Mouse (Mus musculus) MEL (cell line): ENCODE data around the gene Spsb2. TPM values are rescaled to one million over a fixed set of nuclear protein-coding genes. Genes with fewer than 3 reads are reported as not detected.

Experiments used
- DNase-seq: peaks from one replicate; pipeline ENCODE4 v3.0.0; 2011; ENCODE audit warnings: low read depth, low spot score
- H3K27ac ChIP-seq: 2 replicates; pipeline ENCODE4 v1.5.1; 2012; ENCODE audit warnings: low read depth, mild to moderate bottlenecking, control low read depth, low read length, moderate library complexity; ENCODE audit not compliant: control insufficient read depth
- H3K27me3 ChIP-seq, 2 experiments: fragments of 150-350 bp in 1 of 2; sonication (generic) in 1 of 2; 2 replicates each; pipeline ENCODE4 v1.6.1; 2012; ENCODE audit warnings: low read length in 2 of 2, mild to moderate bottlenecking in 2 of 2, improper control_type of control experiment in 1 of 2, moderate library complexity in 1 of 2; ENCODE audit not compliant: insufficient read depth in 2 of 2, control insufficient read depth in 1 of 2
- H3K36me3 ChIP-seq, 2 experiments: 2 replicates each; pipeline ENCODE4 v1.6.1; 2012 to 2014; ENCODE audit warnings: low read length in 2 of 2, improper control_type of control experiment in 1 of 2, inconsistent platforms in 1 of 2, mild to moderate bottlenecking in 1 of 2; ENCODE audit not compliant: insufficient read depth in 2 of 2, control insufficient read depth in 1 of 2
- H3K4me1 ChIP-seq, 2 experiments: fragments of 150-350 bp in 1 of 2; sonication (generic) in 1 of 2; 2 replicates each; pipeline ENCODE4 v1.6.1; 2012; ENCODE audit warnings: low read length in 2 of 2, improper control_type of control experiment in 1 of 2, mild to moderate bottlenecking in 1 of 2; ENCODE audit not compliant: insufficient read depth in 2 of 2, control insufficient read depth in 1 of 2
- H3K4me3 ChIP-seq, 2 experiments: fragments of 150-350 bp in 1 of 2; sonication (generic) in 1 of 2; 2 replicates each; pipeline ENCODE4 v1.5.1; 2012; ENCODE audit warnings: low read depth in 2 of 2, low read length in 2 of 2, mild to moderate bottlenecking in 2 of 2, moderate library complexity in 2 of 2, control low read depth in 1 of 2, improper control_type of control experiment in 1 of 2; ENCODE audit not compliant: control insufficient read depth in 1 of 2, insufficient read depth in 1 of 2
- H3K79me2 ChIP-seq: 2 replicates; pipeline ENCODE4 v1.6.1; 2012; ENCODE audit warnings: mild to moderate bottlenecking, low read length, moderate library complexity; ENCODE audit not compliant: control insufficient read depth, poor library complexity, insufficient read depth
- H3K9ac ChIP-seq: 2 replicates; pipeline ENCODE4 v1.6.1; 2012; ENCODE audit warnings: low read depth, mild to moderate bottlenecking, control low read depth, low read length, moderate library complexity; ENCODE audit not compliant: control insufficient read depth, poor library complexity, severe bottlenecking
- H3K9me3 ChIP-seq: fragments of 150-350 bp; sonication (generic); replicated peaks from 2 replicates; pipeline ENCODE4 v1.6.1; 2012; ENCODE audit warnings: mild to moderate bottlenecking, low read length, improper control_type of control experiment, moderate library complexity; ENCODE audit not compliant: insufficient read depth
- BHLHE40 ChIP-seq: IDR thresholded peaks from 2 replicates; pipeline ENCODE4 v1.6.1; 2012; ENCODE audit warnings: low read depth, mild to moderate bottlenecking, inconsistent platforms, low read length, improper control_type of control experiment, borderline replicate concordance
- CTCF ChIP-seq, 3 experiments: IDR thresholded peaks in 2 of 3; conservative IDR thresholded peaks in 1 of 3; 2 replicates each; pipeline ENCODE4 v1.5.1; 2011 to 2012; ENCODE audit warnings: low read length in 3 of 3, low read depth in 2 of 3, mild to moderate bottlenecking in 2 of 3, improper control_type of control experiment in 1 of 3, inconsistent platforms in 1 of 3, mixed read lengths in 1 of 3, moderate library complexity in 1 of 3; ENCODE audit not compliant: control insufficient read depth in 1 of 3, insufficient read depth in 1 of 3, poor library complexity in 1 of 3, severe bottlenecking in 1 of 3
- E2F4 ChIP-seq: IDR thresholded peaks from 2 replicates; pipeline ENCODE4 v1.6.1; 2011; ENCODE audit warnings: low read depth, low read length, improper control_type of control experiment, borderline replicate concordance
- ETS1 ChIP-seq: IDR thresholded peaks from 2 replicates; pipeline ENCODE4 v1.6.1; 2012; ENCODE audit warnings: low read depth, mild to moderate bottlenecking, inconsistent platforms, low read length, improper control_type of control experiment, moderate library complexity
- GABPA ChIP-seq: IDR thresholded peaks from 2 replicates; pipeline ENCODE4 v1.6.1; 2012; ENCODE audit warnings: low read depth, mild to moderate bottlenecking, inconsistent platforms, low read length, improper control_type of control experiment, moderate library complexity
- GATA1 ChIP-seq: IDR thresholded peaks from 2 replicates; pipeline ENCODE4 v1.6.1; 2011; ENCODE audit warnings: low read depth, low read length, improper control_type of control experiment
- HCFC1 ChIP-seq: IDR thresholded peaks from 2 replicates; pipeline ENCODE4 v1.6.1; 2012; ENCODE audit warnings: low read depth, mild to moderate bottlenecking, inconsistent platforms, low read length, improper control_type of control experiment, moderate library complexity
- JUND ChIP-seq: IDR thresholded peaks from 2 replicates; pipeline ENCODE4 v1.6.1; 2011; ENCODE audit warnings: low read depth, mild to moderate bottlenecking, improper control_type of control experiment, low read length
- MAFK ChIP-seq: IDR thresholded peaks from 2 replicates; pipeline ENCODE4 v1.6.1; 2011; ENCODE audit warnings: low read depth, mild to moderate bottlenecking, low read length, improper control_type of control experiment, borderline replicate concordance
- MAX ChIP-seq: IDR thresholded peaks from 2 replicates; pipeline ENCODE4 v1.6.1; 2011; ENCODE audit warnings: low read length, improper control_type of control experiment
- MAZ ChIP-seq: IDR thresholded peaks from 2 replicates; pipeline ENCODE4 v1.6.1; 2012; ENCODE audit warnings: low read depth, mild to moderate bottlenecking, inconsistent platforms, low read length, improper control_type of control experiment
- MXI1 ChIP-seq: IDR thresholded peaks from 2 replicates; pipeline ENCODE4 v1.6.1; 2011; ENCODE audit warnings: mild to moderate bottlenecking, low read depth, low read length, improper control_type of control experiment
- NELFE ChIP-seq: IDR thresholded peaks from 2 replicates; pipeline ENCODE4 v1.6.1; 2011; ENCODE audit warnings: low read depth, low read length, improper control_type of control experiment
- SIN3A ChIP-seq: IDR thresholded peaks from 2 replicates; pipeline ENCODE4 v1.6.1; 2012; ENCODE audit warnings: low read length, improper control_type of control experiment, inconsistent platforms
- SMC3 ChIP-seq: IDR thresholded peaks from 2 replicates; pipeline ENCODE4 v1.6.1; 2011; ENCODE audit warnings: low read depth, low read length, improper control_type of control experiment
- TCF12 ChIP-seq: IDR thresholded peaks from 2 replicates; pipeline ENCODE4 v1.6.1; 2014; ENCODE audit warnings: low read depth, mild to moderate bottlenecking, inconsistent platforms, low read length, improper control_type of control experiment, moderate library complexity
- UBTF ChIP-seq: IDR thresholded peaks from 2 replicates; pipeline ENCODE4 v1.6.1; 2012; ENCODE audit warnings: low read depth, mild to moderate bottlenecking, inconsistent platforms, low read length, improper control_type of control experiment, moderate library complexity, borderline replicate concordance; ENCODE audit not compliant: insufficient read depth
- ZC3H11A ChIP-seq: IDR thresholded peaks from 2 replicates; pipeline ENCODE4 v1.6.1; 2012; ENCODE audit warnings: low read depth, mild to moderate bottlenecking, inconsistent platforms, low read length, improper control_type of control experiment
- ZKSCAN1 ChIP-seq: IDR thresholded peaks from 2 replicates; pipeline ENCODE4 v1.6.1; 2012; ENCODE audit warnings: low read depth, mild to moderate bottlenecking, inconsistent platforms, low read length, improper control_type of control experiment, moderate library complexity
- ZNF384 ChIP-seq: IDR thresholded peaks from 2 replicates; pipeline ENCODE4 v1.6.1; 2012; ENCODE audit warnings: low read depth, mild to moderate bottlenecking, inconsistent platforms, low read length, improper control_type of control experiment
- polyA plus RNA-seq, 2 experiments: library from polyadenylated mRNA; stranded (reverse) in 1 of 2; unstranded in 1 of 2; fragments of >175 nt in 1 of 2; fragments of >200 nt in 1 of 2; gene quantifications; 2 replicates each; pipeline versions ENCODE4 v1.2.1 to v1.2.4; 2012; ENCODE audit warnings: low replicate concordance in 2 of 2, low read depth in 1 of 2; ENCODE audit not compliant: insufficient read length in 2 of 2, insufficient read depth in 1 of 2, missing spikeins in 1 of 2
- total RNA-seq: library from RNA; depleted of rRNA; stranded (reverse); fragments of 300-350 nt; gene quantifications from 2 replicates; pipeline ENCODE4 v1.2.3, GENCODE M21; 2012

Gene Spsb2
- total and polyA plus RNA-seq, 3 experiments = 7.3 to 7.7 TPM; not detected in 1

DNA sequence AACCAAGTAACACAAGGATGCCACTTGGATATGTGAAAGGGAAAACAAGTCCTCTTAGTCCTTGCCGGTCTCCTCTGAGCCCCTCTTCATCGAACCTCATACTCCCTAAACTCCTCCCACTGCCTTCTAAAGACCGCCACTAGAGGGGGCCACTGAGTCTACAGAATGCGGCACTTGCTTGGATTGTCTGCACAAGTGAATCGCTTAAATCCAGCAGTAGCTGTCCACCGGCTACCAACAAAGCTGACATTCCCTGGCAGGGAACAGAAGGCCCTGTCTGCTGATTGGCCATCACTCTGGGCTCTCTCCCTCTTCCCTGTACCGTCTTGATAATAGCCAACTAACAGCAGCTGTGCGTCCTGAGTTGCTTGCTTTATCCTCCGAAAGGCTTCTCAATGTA is 38.8 kb downstream of the Spsb2 start (continued):
- TF ChIP-seq UBTF (no peak), GABPA (no peak)

DNA sequence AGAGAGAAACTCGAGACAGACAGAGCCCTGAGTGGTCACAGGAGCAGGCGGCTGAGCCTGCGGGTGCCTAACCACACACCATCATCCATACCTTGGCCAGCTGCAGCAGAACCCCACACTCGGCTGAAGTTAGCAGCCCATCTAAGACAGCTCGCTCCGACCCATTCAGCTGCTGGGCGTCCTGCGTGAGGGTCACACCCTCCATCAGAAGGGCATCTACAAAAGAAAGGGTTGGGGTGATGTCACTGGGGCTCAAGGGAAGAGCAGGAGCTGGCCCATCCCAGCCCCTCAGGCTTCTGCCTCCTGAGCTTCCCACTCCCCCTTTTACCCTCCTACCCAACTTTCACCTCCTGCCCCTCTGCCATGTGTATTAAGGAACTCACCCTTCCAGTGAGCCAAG is 42.1 kb downstream of the Spsb2 start:
- Histone ChIP-seq H3K27ac (no peak overlapping the region), H3K27me3 (peaks cover 16 to 17% of the 10 kb centered on the region in 2 experiments), H3K36me3 (no peaks in the 10 kb centered on the region), H3K79me2 (no peaks in the 10 kb centered on the region), H3K4me1 (no peaks in the 10 kb centered on the region), H3K9ac (no peak overlapping the region), H3K9me3 (no peaks in the 10 kb centered on the region), H3K4me3 (no peak overlapping the region)
- TF ChIP-seq MXI1 = no peak
- no peak for TF ChIP-seq JUND
- no peak for TF ChIP-seq CTCF (IDR thresholded peaks at IDR 0.05 in 2 of 3, conservative IDR thresholded peaks at IDR 0.05 in 1 of 3; ENCODE audit: control insufficient read depth in 1 of 3, insufficient read depth in 1 of 3, low read depth in 2 of 3, low read length in 3 of 3, poor library complexity in 1 of 3, severe bottlenecking in 1 of 3)
- TF ChIP-seq BHLHE40 = no peak
- no peak for TF ChIP-seq SMC3
- no peak for TF ChIP-seq GATA1
- no peak for TF ChIP-seq ZKSCAN1
- no peak for TF ChIP-seq ZNF384
- no peak for TF ChIP-seq HCFC1
- TF ChIP-seq E2F4 = no peak
- no peak for DNase-seq

DNA sequence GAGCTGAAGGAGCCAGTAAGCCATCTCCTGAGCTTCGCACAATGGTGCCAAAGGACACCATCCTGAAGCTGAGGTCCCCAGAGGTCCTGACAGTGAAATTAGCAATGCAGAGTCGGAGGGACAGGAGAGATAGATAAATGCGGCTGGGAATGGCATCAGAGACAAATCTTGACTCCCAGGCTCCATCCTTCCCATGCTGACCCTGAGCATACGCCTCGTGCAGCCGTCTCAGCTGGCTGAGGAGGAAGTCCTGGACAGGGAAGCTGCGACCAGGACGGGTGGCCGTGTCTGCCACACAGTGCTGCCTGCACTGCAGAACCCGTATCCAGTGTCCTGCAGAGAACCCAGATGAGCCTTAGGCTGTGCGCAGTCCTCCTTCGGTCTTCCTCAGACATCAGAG is 46.2 kb downstream of the Spsb2 start:
- Histone ChIP-seq H3K79me2 (no peaks in the 10 kb centered on the region), H3K27ac (no peak overlapping the region), H3K36me3 (no peaks in the 10 kb centered on the region), H3K4me1 (peaks cover 0 to 3% of the 10 kb centered on the region in 2 experiments; a peak in 1 of 4 replicates), H3K4me3 (no peak overlapping the region), H3K9me3 (no peaks in the 10 kb centered on the region), H3K9ac (no peak overlapping the region)
- DNase-seq = no peak
- TF ChIP-seq MAFK (no peak), SIN3A (no peak), ETS1 (no peak), ZC3H11A (no peak), MAX (no peak), TCF12 (no peak), NELFE (no peak), MAZ (no peak)
- TF ChIP-seq, all 39 proteins: peak for 0
- H3K27me3 ChIP-seq = peaks cover 13 to 15% of the 10 kb centered on the region in 2 experiments
